Mouse (Mus musculus): ENCODE data around the gene Arhgap40.

GRCm38 (mm10) chr2:158519071-158519470 is 6.5 kb downstream of the Arhgap40 start:
- TF ChIP-seq EP300 (IDR thresholded peaks at IDR 0.05; ENCODE audit: low read depth): no peak
- TF ChIP-seq CTCF (IDR thresholded peaks at IDR 0.05; ENCODE audit: low read depth): no peak

Data from liver, postnatal 0 days (tissue).